Mouse (Mus musculus): ENCODE measurements around the gene Olfr715b. TPM values are rescaled to one million over a fixed set of nuclear protein-coding genes. Genes with fewer than 3 reads are reported as not detected.
"Not testable (repeated sequence)": the region's sequence is repeated elsewhere in the genome, so short reads cannot be mapped to it uniquely, and the experiment has no call there.

The Olfr715b gene
- total RNA-seq (2021) = not detected

DNA sequence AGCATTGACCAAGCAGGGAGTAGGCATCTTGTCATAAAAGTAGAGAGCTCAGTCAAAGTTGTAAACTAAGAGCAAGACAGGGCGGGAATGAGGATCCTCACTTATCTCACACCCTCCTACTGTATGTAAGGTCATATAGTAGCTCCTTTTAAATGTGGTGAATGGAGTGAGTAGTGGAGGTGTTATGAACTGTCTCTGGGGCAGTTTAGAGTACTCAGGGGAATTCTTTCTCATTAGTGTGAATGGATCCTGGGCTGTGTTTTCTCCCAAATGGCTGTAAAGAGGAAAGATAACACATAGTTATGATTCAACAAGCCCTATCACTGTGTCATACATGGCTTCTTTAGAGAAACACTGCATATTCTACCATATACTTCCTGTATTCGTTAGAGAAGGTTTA is at the start of gene Olfr715b:
Gene Olfr715b (minus strand): TSS at position 101 of the 400 bp plus-strand sequence.
- DNase-seq; intact Hi-C loops (cut with DNase I): not testable (repeated sequence)

DNA sequence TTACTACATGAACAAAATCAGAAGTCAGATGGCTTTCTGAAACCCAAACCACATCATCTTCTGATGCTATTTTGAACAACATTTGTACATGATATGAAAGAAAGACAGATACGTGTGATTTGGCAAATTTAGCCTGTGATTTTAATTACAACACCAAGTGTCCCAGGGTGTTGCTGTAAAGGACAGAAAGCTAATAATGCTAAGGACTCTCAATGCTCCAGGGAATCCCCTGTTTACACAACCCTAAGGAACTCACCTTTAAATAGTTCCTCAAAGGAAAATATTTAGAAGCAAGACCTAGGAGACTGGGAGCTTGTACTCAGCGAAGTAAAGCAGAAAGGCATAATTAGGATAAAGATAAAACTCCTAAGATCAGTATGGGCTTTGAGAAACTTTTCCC is 27.9 kb upstream of the Olfr715b start, which contains the start of gene Olfr716:
Gene Olfr716 (plus strand): TSS at position 301 of the 400 bp plus-strand sequence.
- DNase-seq; intact Hi-C loops (cut with DNase I): not testable (repeated sequence)

DNA sequence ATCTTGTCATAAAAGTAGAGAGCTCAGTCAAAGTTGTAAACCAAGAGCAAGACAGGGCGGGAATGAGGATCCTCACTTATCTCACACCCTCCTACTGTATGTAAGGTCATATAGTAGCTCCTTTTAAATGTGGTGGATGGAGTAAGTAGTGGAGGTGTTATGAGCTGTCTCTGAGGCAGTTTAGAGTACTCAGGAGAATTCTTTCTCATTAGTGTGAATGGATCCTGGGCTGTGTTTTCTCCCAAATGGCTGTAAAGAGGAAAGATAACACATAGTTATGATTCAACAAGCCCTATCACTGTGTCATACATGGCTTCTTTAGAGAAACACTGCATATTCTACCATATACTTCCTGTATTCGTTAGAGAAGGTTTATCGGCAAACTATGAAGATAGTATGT is 20.8 kb upstream of the Olfr715b start, which contains the start of gene Olfr715:
Gene Olfr715 (minus strand): TSS at position 101 of the 400 bp plus-strand sequence.
- intact Hi-C loops (cut with DNase I); DNase-seq: not testable (repeated sequence)

DNA sequence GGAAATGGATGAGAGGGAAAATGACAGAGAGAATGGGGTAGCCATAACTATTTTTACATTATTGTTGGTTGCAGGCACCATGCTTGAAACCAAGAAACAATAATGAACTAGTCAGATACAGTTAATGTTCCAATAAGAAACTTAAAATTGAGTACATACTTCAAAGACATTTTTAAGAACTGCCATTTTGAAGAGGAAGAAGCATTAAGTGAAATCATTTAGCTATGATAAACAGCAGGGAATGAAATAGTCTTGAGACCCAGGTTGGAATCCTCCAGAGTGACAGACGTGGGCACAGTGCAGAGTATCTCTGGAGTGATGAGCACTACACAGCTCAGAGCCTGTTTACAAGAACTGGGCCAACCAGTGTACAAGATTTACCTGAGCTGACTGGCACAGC is 17.2 kb downstream of the Olfr715b start, which contains the start of gene Olfr17:
Gene Olfr17 (plus strand): TSS at position 301 of the 400 bp plus-strand sequence.
- no peak for DNase-seq
- intact Hi-C loops (cut with DNase I) = no loop called here

GRCm38 (mm10) chr7:107070681-107071080 is 39.5 kb downstream of the Olfr715b start, which contains the start of gene Olfr714:
TSS of gene Olfr714 (plus strand) at chr7:107070981.
- intact Hi-C loops (cut with DNase I) = no loop called here
- DNase-seq = no peak

Other genes with a start within 250 kb of the Olfr715b start
- not detected for gene Olfr704, start 247.2 kb downstream of the Olfr715b start, total RNA-seq (2021)
- gene Olfr705, start 233.5 kb downstream of the Olfr715b start, total RNA-seq (2021) = not detected
- gene Olfr706, start 222.2 kb downstream of the Olfr715b start, total RNA-seq (2021) = not detected
- not detected for gene Olfr707, start 209.1 kb downstream of the Olfr715b start, total RNA-seq (2021)
- gene Olfr1532-ps1, start 202.4 kb downstream of the Olfr715b start, total RNA-seq (2021) = not detected
- gene Olfr709-ps1, start 178.2 kb downstream of the Olfr715b start, total RNA-seq (2021) = not detected
- gene Olfr710, start 162.1 kb downstream of the Olfr715b start, total RNA-seq (2021) = not detected
- gene Olfr6, start 146.4 kb downstream of the Olfr715b start, total RNA-seq (2021) = not detected
- gene Olfr711, start 134.9 kb downstream of the Olfr715b start, total RNA-seq (2021) = not detected
- not detected for gene Olfr2, start 104.3 kb downstream of the Olfr715b start, total RNA-seq (2021)
- gene Olfr713, start 79.2 kb downstream of the Olfr715b start, total RNA-seq (2021) = not detected
- gene Olfr714, start 39.4 kb downstream of the Olfr715b start, total RNA-seq (2021) = not detected
- gene Olfr17, start 17.1 kb downstream of the Olfr715b start, total RNA-seq (2021) = not detected
- not detected for gene Olfr715, start 20.7 kb upstream of the Olfr715b start, total RNA-seq (2021)
- not detected for gene Olfr716, start 28.0 kb upstream of the Olfr715b start, total RNA-seq (2021)
- not detected for gene Nlrp14, start 56.6 kb upstream of the Olfr715b start, total RNA-seq (2021)
- gene Rbmxl2, start 99.1 kb upstream of the Olfr715b start, total RNA-seq (2021) = not detected

Data from heart, postnatal 36 days (tissue).